Comparison of ENCODE assay signal across 25 mouse cellular contexts in genomic region chr10:25429346-25429745, GRCm38 (mm10).
DNase-seq lines count a peak whose midpoint lies in the region; ATAC-seq lines count a peak whose summit lies in the region.
"Had no signal": no experiment of that assay in that cellular context is flagged by ENCODE, and none has a peak within 500 bp of the region (broad histone marks: within the 10 kb centered on the region; RNA-seq: fewer than 3 reads in every experiment).

No protein-coding gene starts in this region.

- H3K4me1 ChIP-seq in heart, embryonic 14.5 days (ENCODE audit: control insufficient read depth in 2 of 2, insufficient read depth in 2 of 2, low read length in 2 of 2), result peaks cover 35 to 72% of the 10 kb centered on the region in 2 experiments

- peak; percentile 92 for DNase-seq in heart, adult 11 months
- DNase-seq in heart, postnatal 36 days, result no peak
- DNase-seq in heart, postnatal 25 days (ENCODE audit: low spot score), result no peak
- DNase-seq in lung, postnatal 10 days, result peak; percentile 35
- DNase-seq in lung, postnatal 36 days, result no peak
- DNase-seq in right cerebral cortex, postnatal 4 days, result no peak
- DNase-seq: adrenal gland, postnatal 25 days; cerebellum, adult 11-12 months; cerebellum, postnatal 10 days; gastrocnemius, postnatal 25 days; kidney, postnatal 25 days; liver; lung, adult 2 months; thymus, postnatal 14 days had no signal

- H3K4me2 ChIP-seq in heart, embryonic 14.5 days (ENCODE audit: low read length), result no peak overlapping the region
- H3K4me2 ChIP-seq: embryonic facial prominence, embryonic 13.5 days; forebrain, embryonic 15.5 days; hindbrain, embryonic 14.5 days; midbrain, embryonic 12.5 days; neural tube, embryonic 13.5 days had no signal

- no peaks in the 10 kb centered on the region for H3K27me3 ChIP-seq in heart, embryonic 14.5 days (ENCODE audit: control insufficient read depth, insufficient read depth, low read length)
- H3K27me3 ChIP-seq: embryonic facial prominence, embryonic 13.5 days; forebrain, embryonic 15.5 days; megakaryocyte, embryonic 14.5 days; midbrain, embryonic 12.5 days; neural tube, embryonic 13.5 days had no signal

- intact Hi-C loops in heart, postnatal 36 days (cut with DNase I), result no loop called here
- intact Hi-C loops in heart, postnatal 25 days (cut with DNase I), result no loop called here

- ATAC-seq in heart, embryonic 14.5 days (ENCODE audit: insufficient number of reproducible peaks, insufficient read depth, low FRiP score, low read depth), result no peak
- ATAC-seq: CD4-positive, CD25-positive, alpha-beta regulatory T cell, adult 4 months; intestine, postnatal 0 days had no signal

- 0 out of 4 replicates have a peak overlapping the region, but pooled peaks of 1 of the 2 experiments have one; percentile 28 for H3K27ac ChIP-seq in heart, embryonic 14.5 days (replicated peaks in 1 of 2; ENCODE audit: control insufficient read depth in 1 of 2, insufficient read depth in 1 of 2, low read depth in 2 of 2, low read length in 2 of 2)
- H3K27ac ChIP-seq: embryonic facial prominence, embryonic 13.5 days; forebrain, embryonic 10.5 days; forebrain, embryonic 15.5 days; hindbrain, embryonic 14.5 days; liver, embryonic 14.5 days; midbrain, embryonic 12.5 days; neural tube, embryonic 13.5 days had no signal

- no peak overlapping the region for H3K4me3 ChIP-seq in heart, embryonic 14.5 days (ENCODE audit: control insufficient read depth in 1 of 2, insufficient read depth in 1 of 2, low read depth in 1 of 2, low read length in 2 of 2)
- H3K4me3 ChIP-seq: embryonic facial prominence, embryonic 13.5 days; forebrain, embryonic 10.5 days; forebrain, embryonic 15.5 days; megakaryocyte, embryonic 14.5 days; midbrain, embryonic 12.5 days; neural tube, embryonic 13.5 days had no signal

- 73% methylated on average over 4 of the region's 4 CpGs for WGBS in heart, embryonic 14.5 days

- no peaks in the 10 kb centered on the region for H3K36me3 ChIP-seq in heart, embryonic 14.5 days (ENCODE audit: control insufficient read depth, insufficient read depth, low read length)
- H3K36me3 ChIP-seq: embryonic facial prominence, embryonic 13.5 days; forebrain, embryonic 10.5 days; forebrain, embryonic 15.5 days; midbrain, embryonic 12.5 days; neural tube, embryonic 13.5 days had no signal

- H3K9me3 ChIP-seq in heart, embryonic 14.5 days (ENCODE audit: control insufficient read depth, low read length), result no peaks in the 10 kb centered on the region
- H3K9me3 ChIP-seq: embryonic facial prominence, embryonic 13.5 days; forebrain, embryonic 10.5 days; forebrain, embryonic 15.5 days; megakaryocyte, embryonic 14.5 days; midbrain, embryonic 12.5 days; neural tube, embryonic 13.5 days had no signal

- peak overlapping the region; percentile 41; the same call in 1 of the 2 replicates for H3K9ac ChIP-seq in heart, embryonic 14.5 days (ENCODE audit: low read length)
- H3K9ac ChIP-seq: embryonic facial prominence, embryonic 13.5 days; forebrain, embryonic 15.5 days; hindbrain, embryonic 14.5 days; liver, embryonic 14.5 days; midbrain, embryonic 12.5 days; neural tube, embryonic 13.5 days had no signal

Comparison
In these comparisons a context has a peak if more than half of its experiments do, and no peak if none do; other contexts are left out.
1. DNase-seq: peak in heart, adult 11 months (single experiment) and lung, postnatal 10 days (single experiment); none in heart, postnatal 36 days (0 of 2), heart, postnatal 25 days (single experiment), lung, postnatal 36 days (single experiment) and right cerebral cortex, postnatal 4 days (single experiment).